Mouse (Mus musculus): ENCODE results near the gene Cenph.

GRCm38 (mm10) chr13:100775252-100776055 lies at the start of gene Cenph:
- TF ChIP-seq GATA1 (IDR thresholded peaks at IDR 0.05; ENCODE audit: low read length): no peak
- TF ChIP-seq TAL1 (IDR thresholded peaks at IDR 0.05; ENCODE audit: low read length): no peak
